Mouse (Mus musculus) activated CD4-positive, CD25-positive, alpha-beta regulatory T cell, adult 9 weeks (primary cell): ENCODE measurements around the gene Rad23a. TPM values are rescaled to one million over a fixed set of nuclear protein-coding genes. Genes with fewer than 3 reads are reported as not detected.

Source experiments
- polyA plus RNA-seq: library from polyadenylated mRNA; unstranded; fragments of 100-300 nt; shearing (Covaris generic); gene quantifications from one replicate; pipeline ENCODE4 v1.2.1, GENCODE M21; 2017

Rad23a gene
- polyA plus RNA-seq: 189 TPM

DNA sequence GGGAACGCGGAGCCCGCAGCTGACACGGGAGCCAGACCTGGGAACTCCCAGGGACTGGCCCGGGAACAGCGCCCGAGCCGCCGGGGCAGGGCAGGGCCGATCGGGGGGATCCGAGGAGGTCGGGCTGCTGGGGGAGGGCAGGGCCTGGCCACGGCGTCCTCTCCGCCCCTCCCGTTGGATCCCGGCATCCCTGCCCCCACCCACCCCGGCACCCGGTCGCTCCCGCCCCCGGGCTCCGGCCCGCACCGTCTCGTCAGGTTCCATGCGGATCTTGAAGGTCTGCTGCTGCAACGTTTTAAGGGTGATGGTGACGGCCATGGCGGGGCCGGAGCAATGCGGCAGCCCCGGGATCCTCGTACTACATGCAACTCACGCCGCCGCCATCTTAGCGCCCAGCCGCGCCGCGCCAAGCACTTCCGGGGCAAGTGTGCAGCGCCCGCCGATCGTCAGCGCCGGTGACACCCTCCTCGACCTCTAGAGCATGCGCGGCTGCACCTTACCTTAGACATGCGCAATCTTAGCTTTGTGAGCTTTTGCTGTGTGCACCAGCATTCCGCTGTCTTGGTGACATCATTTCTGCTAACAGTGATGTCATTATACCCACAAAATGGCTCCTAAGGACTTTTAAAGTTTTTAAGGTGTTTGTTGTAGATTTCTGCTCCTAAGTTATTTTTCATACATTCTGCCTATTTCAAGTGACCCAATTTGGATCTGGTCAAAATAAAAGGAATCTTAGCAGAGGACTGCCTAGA, at the start of gene Rad23a:
Gene Rad23a, minus strand, starts transcription at position 418 of the 752 bp plus-strand sequence.

DNA sequence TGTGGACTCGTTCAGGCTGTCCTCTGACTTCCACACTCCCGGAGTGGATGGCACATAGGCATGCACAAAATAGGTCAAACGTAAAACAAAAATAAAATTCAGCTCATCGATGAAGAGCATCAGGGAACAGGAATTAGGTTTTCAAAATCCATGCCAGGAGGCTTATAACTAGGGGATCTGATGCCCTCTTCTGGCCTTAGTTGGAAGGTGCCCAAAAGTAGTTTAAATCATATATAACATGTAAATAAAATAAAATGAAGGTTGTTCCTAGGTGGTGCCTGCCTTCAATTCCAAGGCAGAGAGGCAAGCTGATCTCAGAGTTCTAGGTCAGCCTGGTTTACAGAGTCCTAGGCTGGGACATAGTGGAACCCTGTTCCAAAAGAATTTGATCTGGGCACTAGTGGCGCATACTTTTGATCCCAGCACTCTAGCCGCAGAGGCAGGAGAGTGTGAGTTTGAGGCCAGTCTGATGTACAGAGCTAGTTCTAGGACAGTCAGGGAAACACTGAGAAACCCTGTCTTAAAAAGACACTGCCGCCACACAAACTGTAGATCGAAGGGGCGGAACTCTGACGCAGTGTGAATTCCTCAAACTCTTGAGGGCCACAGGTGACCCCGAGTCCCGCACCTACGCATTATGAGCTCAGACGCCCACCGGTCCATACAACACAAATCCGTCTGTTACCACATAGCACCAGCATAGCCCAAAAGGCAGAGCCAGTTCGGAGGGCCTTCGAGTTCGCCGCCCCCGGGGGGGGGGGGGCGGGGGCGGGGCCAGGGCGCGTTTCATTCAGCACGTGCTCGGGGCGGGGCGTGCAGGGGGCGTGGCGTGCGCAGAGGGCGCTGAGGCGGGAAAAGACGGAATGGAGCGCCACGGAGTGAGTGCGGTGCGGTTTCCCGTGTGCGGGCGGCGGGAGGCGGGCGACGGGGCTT, 31.2 kb upstream of the Rad23a start, which contains the start of gene Syce2:
Gene Syce2, plus strand, starts transcription at position 736 of the 933 bp plus-strand sequence.

GRCm38 (mm10) chr8:84856864-84857441, 16.5 kb upstream of the Rad23a start, which contains the start of gene Farsa:
TSS of gene Farsa (plus strand) at chr8:84856989.

GRCm38 (mm10) chr8:84846722-84847572, 6.5 kb upstream of the Rad23a start, which contains the start of gene Calr:
TSS of gene Calr (minus strand) at chr8:84846934.

DNA sequence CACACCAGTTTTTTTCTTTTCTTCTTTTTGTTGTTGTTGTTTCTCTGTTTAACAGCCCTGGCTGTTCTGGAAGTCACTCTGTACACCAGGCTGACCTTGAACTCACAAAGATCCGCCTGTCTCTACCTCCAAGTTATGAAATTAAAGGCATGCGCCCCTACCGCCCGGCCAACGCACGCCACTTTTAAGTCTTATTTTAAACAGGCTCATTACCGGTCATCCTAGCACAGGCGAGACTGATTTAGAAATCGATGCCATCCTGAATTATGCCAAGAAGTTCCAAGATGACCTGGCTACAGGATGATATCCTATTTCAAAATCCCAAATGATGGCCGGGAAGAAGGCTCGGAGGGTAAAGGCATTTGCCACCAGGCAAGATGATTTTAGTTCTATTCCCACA, 9.0 kb downstream of the Rad23a start, which contains the start of gene Gadd45gip1:
Gene Gadd45gip1, plus strand, starts transcription at position 33 of the 400 bp plus-strand sequence.

GRCm38 (mm10) chr8:84822723-84823122, 17.7 kb downstream of the Rad23a start, which contains the start of gene Dand5:
TSS of gene Dand5 (minus strand) at chr8:84822823.

DNA sequence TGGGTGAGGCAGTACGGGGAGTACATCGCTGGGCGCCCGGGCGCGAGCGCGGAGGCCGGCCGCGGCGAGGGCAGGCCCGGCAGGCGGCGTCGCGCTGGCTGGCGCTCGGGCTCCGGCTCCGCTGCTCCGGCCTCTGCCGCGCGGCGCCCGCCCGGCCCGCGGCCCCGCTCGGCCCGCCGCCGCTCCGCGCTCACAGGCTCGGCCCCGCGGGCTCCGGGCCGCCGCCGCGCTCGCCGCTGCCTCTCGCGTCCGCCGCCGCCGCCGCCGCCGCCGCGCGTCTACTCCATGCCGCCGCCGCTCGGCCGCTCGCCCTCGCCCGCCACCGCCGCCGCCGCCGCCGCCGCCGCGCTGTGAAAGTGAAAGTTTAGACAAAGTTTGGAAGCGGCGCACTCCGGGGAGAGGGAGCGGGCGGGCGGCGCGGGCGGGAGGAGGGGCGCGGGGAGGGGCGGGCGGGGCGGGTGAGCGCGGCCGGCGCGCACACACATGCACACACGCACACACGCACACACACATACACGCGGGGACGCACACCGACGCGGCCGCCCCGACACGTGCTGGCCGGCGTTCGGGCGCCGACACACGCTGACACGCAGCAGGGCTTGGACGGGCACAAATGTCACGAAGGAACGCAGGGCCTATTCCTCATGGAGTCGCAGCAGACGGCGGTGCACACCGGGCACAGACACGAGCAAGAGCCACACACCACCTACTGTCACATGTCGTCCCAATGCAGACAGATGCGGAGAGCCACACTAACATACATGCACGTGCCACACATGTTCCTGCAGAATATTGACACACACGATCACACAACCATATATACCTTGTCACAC, 40.2 kb downstream of the Rad23a start, which contains the start of gene Nfix:
Gene Nfix, minus strand, starts transcription at position 346 of the 833 bp plus-strand sequence.

Other genes with a start within 250 kb of the Rad23a start
- gene Ier2, start 177.8 kb downstream of the Rad23a start, polyA plus RNA-seq: 142 TPM
- 62.5 TPM for gene Trmt1, start 154.4 kb downstream of the Rad23a start, polyA plus RNA-seq
- gene Nacc1, start 152.8 kb downstream of the Rad23a start, polyA plus RNA-seq: 4.2 TPM
- 0.60 TPM for gene Lyl1, start 139.2 kb downstream of the Rad23a start, polyA plus RNA-seq
- gene G430095P16Rik, start 117.7 kb downstream of the Rad23a start, polyA plus RNA-seq: 23.0 TPM
- 3.0 TPM for gene Nfix, start 40.3 kb downstream of the Rad23a start, polyA plus RNA-seq
- 6.8 TPM for gene Dand5, start 17.8 kb downstream of the Rad23a start, polyA plus RNA-seq
- gene Gadd45gip1, start 9.1 kb downstream of the Rad23a start, polyA plus RNA-seq: 27.8 TPM
- 587 TPM for gene Calr, start 6.3 kb upstream of the Rad23a start, polyA plus RNA-seq
- gene Farsa, start 16.3 kb upstream of the Rad23a start, polyA plus RNA-seq: 97.7 TPM
- 7.7 TPM for gene Syce2, start 31.4 kb upstream of the Rad23a start, polyA plus RNA-seq
- gene Gcdh, start 53.3 kb upstream of the Rad23a start, polyA plus RNA-seq: 39.4 TPM
- gene Klf1, start 61.3 kb upstream of the Rad23a start, polyA plus RNA-seq: 1.1 TPM
- 18.9 TPM for gene Dnase2a, start 67.9 kb upstream of the Rad23a start, polyA plus RNA-seq
- 1.1 TPM for gene Mast1, start 96.7 kb upstream of the Rad23a start, polyA plus RNA-seq
- 0.31 TPM for gene Rtbdn, start 106.3 kb upstream of the Rad23a start, polyA plus RNA-seq
- not detected for gene Gm49661, start 128.8 kb upstream of the Rad23a start, polyA plus RNA-seq
- 266 TPM for gene Prdx2, start 128.9 kb upstream of the Rad23a start, polyA plus RNA-seq
- gene Rnaseh2a, start 129.1 kb upstream of the Rad23a start, polyA plus RNA-seq: 105 TPM
- 481 TPM for gene Junb, start 138.1 kb upstream of the Rad23a start, polyA plus RNA-seq
- 7.8 TPM for gene Hook2, start 149.9 kb upstream of the Rad23a start, polyA plus RNA-seq
- not detected for gene Best2, start 173.9 kb upstream of the Rad23a start, polyA plus RNA-seq
- 53.5 TPM for gene Asna1, start 184.6 kb upstream of the Rad23a start, polyA plus RNA-seq
- 200 TPM for gene Trir, start 186.2 kb upstream of the Rad23a start, polyA plus RNA-seq
- 45.8 TPM for gene Tnpo2, start 196.2 kb upstream of the Rad23a start, polyA plus RNA-seq
- gene Fbxw9, start 219.4 kb upstream of the Rad23a start, polyA plus RNA-seq: 8.0 TPM
- gene Gm5741, start 227.3 kb upstream of the Rad23a start, polyA plus RNA-seq: 1.9 TPM
- gene Dhps, start 231.1 kb upstream of the Rad23a start, polyA plus RNA-seq: 78.8 TPM
- gene Wdr83os, start 240.1 kb upstream of the Rad23a start, polyA plus RNA-seq: 185 TPM
- gene Wdr83, start 240.6 kb upstream of the Rad23a start, polyA plus RNA-seq: 41.4 TPM
- gene Man2b1, start 242.6 kb upstream of the Rad23a start, polyA plus RNA-seq: 184 TPM